Mouse (Mus musculus): ENCODE results near the gene Eprs.

The Eprs gene

GRCm38 (mm10) chr1:185356246-185356645 is 6.6 kb upstream of the Eprs start:
- intact Hi-C loops (cut with DNase I) = no loop called here

- intact Hi-C loops (cut with DNase I) = no loop called here
Observed at GRCm38 (mm10) chr1:185358211-185358610, 4.6 kb upstream of the Eprs start.

GRCm38 (mm10) chr1:185363526-185364182 is 810 bp downstream of the Eprs start:
- intact Hi-C loops (cut with DNase I) = loop anchor here (5.0 kb wide), 1 partner anchor 36 kb away; the partner anchor contains the start of gene Iars2

GRCm38 (mm10) chr1:185364183-185364540 is 1.3 kb downstream of the Eprs start:
- intact Hi-C loops (cut with DNase I) = loop anchor here (5.0 kb wide), 1 partner anchor 37 kb away; the partner anchor contains the start of gene Iars2

GRCm38 (mm10) chr1:185367383-185367782 is 4.5 kb downstream of the Eprs start:
- intact Hi-C loops (cut with DNase I) = no loop called here

- intact Hi-C loops (cut with DNase I) = loop anchor here (5.0 kb wide), 1 partner anchor 42 kb away; no protein-coding TSS in a partner anchor
Observed at GRCm38 (mm10) chr1:185369979-185370378, 7.1 kb downstream of the Eprs start.

GRCm38 (mm10) chr1:185376390-185376789 is 13.5 kb downstream of the Eprs start:
- intact Hi-C loops (cut with DNase I) = no loop called here

GRCm38 (mm10) chr1:185377429-185377828 is 14.6 kb downstream of the Eprs start:
- intact Hi-C loops (cut with DNase I) = no loop called here

- intact Hi-C loops (cut with DNase I) = no loop called here
Observed at GRCm38 (mm10) chr1:185401615-185402014, 38.8 kb downstream of the Eprs start.

GRCm38 (mm10) chr1:185404021-185404420 is 41.2 kb downstream of the Eprs start:
- intact Hi-C loops (cut with DNase I) = no loop called here

- intact Hi-C loops (cut with DNase I) = no loop called here
Observed at GRCm38 (mm10) chr1:185405921-185406320, 43.1 kb downstream of the Eprs start.

- intact Hi-C loops (cut with DNase I) = loop anchor here (5.0 kb wide), 1 partner anchor 38 kb away; no protein-coding TSS in a partner anchor
Observed at GRCm38 (mm10) chr1:185409831-185410230, 47.0 kb downstream of the Eprs start.

GRCm38 (mm10) chr1:185418011-185418410 is 55.2 kb downstream of the Eprs start:
- intact Hi-C loops (cut with DNase I) = no loop called here

GRCm38 (mm10) chr1:185419805-185420204 is 57.0 kb downstream of the Eprs start:
- intact Hi-C loops (cut with DNase I) = no loop called here

GRCm38 (mm10) chr1:185420776-185421175 is 57.9 kb downstream of the Eprs start:
- intact Hi-C loops (cut with DNase I) = no loop called here

GRCm38 (mm10) chr1:185426583-185426982 is 63.7 kb downstream of the Eprs start:
- intact Hi-C loops (cut with DNase I) = no loop called here

- intact Hi-C loops (cut with DNase I) = no loop called here
Observed at GRCm38 (mm10) chr1:185430488-185430887, 67.6 kb downstream of the Eprs start.

GRCm38 (mm10) chr1:185431245-185431997 is 68.6 kb downstream of the Eprs start:
- intact Hi-C loops (cut with DNase I) = no loop called here

GRCm38 (mm10) chr1:185431998-185432317 is 69.1 kb downstream of the Eprs start:
- intact Hi-C loops (cut with DNase I) = no loop called here

- intact Hi-C loops (cut with DNase I) = no loop called here
Observed at GRCm38 (mm10) chr1:185433112-185433511, 70.3 kb downstream of the Eprs start.

- intact Hi-C loops (cut with DNase I) = no loop called here
Observed at GRCm38 (mm10) chr1:185438841-185439580, 76.2 kb downstream of the Eprs start.
